Mouse (Mus musculus) right cerebral cortex, postnatal 36 days (tissue): Measurements from ENCODE around the gene Ccdc149.

Source experiments
- DNase-seq, 2 experiments: peaks; one replicate each; pipeline ENCODE4 v3.0.0; 2022; ENCODE audit warnings: low spot score in 2 of 2, mixed read lengths in 1 of 2

Gene Ccdc149

GRCm38 (mm10) chr5:52370901-52371300 is 100.4 kb downstream of the Ccdc149 start:
- DNase-seq, result no peak

- no peak for DNase-seq
Measured at GRCm38 (mm10) chr5:52367866-52368840, 103.2 kb downstream of the Ccdc149 start.

GRCm38 (mm10) chr5:52366661-52367060 is 104.7 kb downstream of the Ccdc149 start:
- DNase-seq, result no peak

GRCm38 (mm10) chr5:52365930-52366329 is 105.4 kb downstream of the Ccdc149 start:
- no peak for DNase-seq

- no peak for DNase-seq
Measured at GRCm38 (mm10) chr5:52364521-52364920, 106.8 kb downstream of the Ccdc149 start.

- no peak for DNase-seq
Measured at GRCm38 (mm10) chr5:52363468-52364150, 107.7 kb downstream of the Ccdc149 start, which contains the start of gene Sod3. Sod3 (plus strand) TSS chr5:52363791.

- no peak for DNase-seq
Measured at GRCm38 (mm10) chr5:52362776-52363467, 108.4 kb downstream of the Ccdc149 start.

- no peak for DNase-seq
Measured at GRCm38 (mm10) chr5:52360286-52361049, 110.9 kb downstream of the Ccdc149 start.

GRCm38 (mm10) chr5:52358120-52358519 is 113.2 kb downstream of the Ccdc149 start:
- no peak for DNase-seq

- no peak for DNase-seq
Measured at GRCm38 (mm10) chr5:52357175-52357754, 114.1 kb downstream of the Ccdc149 start.

- DNase-seq, result no peak
Measured at GRCm38 (mm10) chr5:52355612-52356011, 115.7 kb downstream of the Ccdc149 start.

GRCm38 (mm10) chr5:52354441-52354840 is 116.9 kb downstream of the Ccdc149 start:
- DNase-seq, result no peak

GRCm38 (mm10) chr5:52352730-52353129 is 118.6 kb downstream of the Ccdc149 start:
- no peak for DNase-seq

- DNase-seq, result no peak
Measured at GRCm38 (mm10) chr5:52351561-52351960, 119.8 kb downstream of the Ccdc149 start.

GRCm38 (mm10) chr5:52350451-52350850 is 120.9 kb downstream of the Ccdc149 start:
- DNase-seq, result no peak

- DNase-seq, result no peak
Measured at GRCm38 (mm10) chr5:52346890-52347289, 124.4 kb downstream of the Ccdc149 start.

GRCm38 (mm10) chr5:52339134-52339533 is 132.2 kb downstream of the Ccdc149 start:
- DNase-seq, result no peak

- DNase-seq, result no peak
Measured at GRCm38 (mm10) chr5:52335590-52335989, 135.7 kb downstream of the Ccdc149 start.

GRCm38 (mm10) chr5:52332120-52332519 is 139.2 kb downstream of the Ccdc149 start:
- no peak for DNase-seq
